Mouse (Mus musculus) thymus, adult 18-20 months (tissue): ENCODE data around the gene Rbfox3.
A peak's percentile ranks its signal among the peaks of the same experiment; 100 is the strongest.

Experiments used
- DNase-seq, 2 experiments: peaks; one replicate each; pipeline ENCODE4 v3.0.0; 2022; ENCODE audit warnings: mixed read lengths in 2 of 2

Gene Rbfox3

GRCm38 (mm10) chr11:118493458-118493857, 417.9 kb downstream of the Rbfox3 start:
- no peak for DNase-seq

- DNase-seq = no peak
Observed at GRCm38 (mm10) chr11:118491230-118491629, 420.2 kb downstream of the Rbfox3 start.

GRCm38 (mm10) chr11:118490566-118491218, 420.7 kb downstream of the Rbfox3 start:
- peak; percentile 66 for DNase-seq

- no peak for DNase-seq
Observed at GRCm38 (mm10) chr11:118488907-118489270, 422.5 kb downstream of the Rbfox3 start.

GRCm38 (mm10) chr11:118488191-118488906, 423.0 kb downstream of the Rbfox3 start:
- DNase-seq = no peak

- DNase-seq = no peak
Observed at GRCm38 (mm10) chr11:118486881-118487772, 424.3 kb downstream of the Rbfox3 start.

- DNase-seq = no peak
Observed at GRCm38 (mm10) chr11:118486281-118486680, 425.1 kb downstream of the Rbfox3 start.

- DNase-seq = no peak
Observed at GRCm38 (mm10) chr11:118485780-118486179, 425.6 kb downstream of the Rbfox3 start.

GRCm38 (mm10) chr11:118485338-118485737, 426.1 kb downstream of the Rbfox3 start:
- no peak for DNase-seq

- no peak for DNase-seq
Observed at GRCm38 (mm10) chr11:118484169-118484568, 427.2 kb downstream of the Rbfox3 start.

- no peak for DNase-seq
Observed at GRCm38 (mm10) chr11:118481751-118482150, 429.6 kb downstream of the Rbfox3 start.

- no peak for DNase-seq
Observed at GRCm38 (mm10) chr11:118481231-118481630, 430.2 kb downstream of the Rbfox3 start.

- DNase-seq = no peak
Observed at GRCm38 (mm10) chr11:118479776-118480175, 431.6 kb downstream of the Rbfox3 start.

GRCm38 (mm10) chr11:118476396-118477373, 434.7 kb downstream of the Rbfox3 start, which contains the start of gene Engase:
Gene Engase, plus strand, starts transcription at chr11:118476829.
- peak; percentile 96 for DNase-seq

- DNase-seq = no peak
Observed at GRCm38 (mm10) chr11:118475496-118476083, 435.8 kb downstream of the Rbfox3 start.

- no peak for DNase-seq
Observed at GRCm38 (mm10) chr11:118473842-118474500, 437.4 kb downstream of the Rbfox3 start.

GRCm38 (mm10) chr11:118473161-118473560, 438.2 kb downstream of the Rbfox3 start:
- no peak for DNase-seq

GRCm38 (mm10) chr11:118471676-118472075, 439.7 kb downstream of the Rbfox3 start:
- DNase-seq = no peak

GRCm38 (mm10) chr11:118470234-118470966, 441.0 kb downstream of the Rbfox3 start:
- DNase-seq = peak; percentile 76 to 81

GRCm38 (mm10) chr11:118469509-118470160, 441.8 kb downstream of the Rbfox3 start:
- DNase-seq = no peak
